Mouse (Mus musculus): ENCODE measurements at regions not wholly inside any gene's neighbourhood (a gene's known extent, or its start where the extent isn't known, plus 50 kb on each side); places are given as distances from the start of the nearest gene placed in this dataset.

DNA sequence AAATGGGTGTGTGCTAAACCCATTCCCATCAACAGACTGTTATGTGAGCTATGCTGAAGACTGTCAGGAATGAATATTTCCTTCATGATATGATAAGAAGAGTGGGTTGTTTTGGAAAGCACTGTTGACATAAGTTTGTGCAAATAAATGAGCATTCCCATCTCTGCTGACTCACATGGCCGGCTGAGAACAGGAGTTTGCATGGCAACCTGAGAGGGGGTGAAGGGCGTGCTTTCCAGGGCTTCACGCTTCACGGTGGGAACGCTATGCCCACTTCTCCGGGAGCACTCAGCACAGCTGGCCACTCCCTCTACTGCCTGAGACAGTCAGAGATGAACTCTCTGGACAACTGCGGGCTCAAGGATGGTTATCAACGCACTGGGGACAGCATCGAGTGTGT, 348.9 kb upstream of the Slc24a5 start:
- ATAC-seq, result no peak

DNA sequence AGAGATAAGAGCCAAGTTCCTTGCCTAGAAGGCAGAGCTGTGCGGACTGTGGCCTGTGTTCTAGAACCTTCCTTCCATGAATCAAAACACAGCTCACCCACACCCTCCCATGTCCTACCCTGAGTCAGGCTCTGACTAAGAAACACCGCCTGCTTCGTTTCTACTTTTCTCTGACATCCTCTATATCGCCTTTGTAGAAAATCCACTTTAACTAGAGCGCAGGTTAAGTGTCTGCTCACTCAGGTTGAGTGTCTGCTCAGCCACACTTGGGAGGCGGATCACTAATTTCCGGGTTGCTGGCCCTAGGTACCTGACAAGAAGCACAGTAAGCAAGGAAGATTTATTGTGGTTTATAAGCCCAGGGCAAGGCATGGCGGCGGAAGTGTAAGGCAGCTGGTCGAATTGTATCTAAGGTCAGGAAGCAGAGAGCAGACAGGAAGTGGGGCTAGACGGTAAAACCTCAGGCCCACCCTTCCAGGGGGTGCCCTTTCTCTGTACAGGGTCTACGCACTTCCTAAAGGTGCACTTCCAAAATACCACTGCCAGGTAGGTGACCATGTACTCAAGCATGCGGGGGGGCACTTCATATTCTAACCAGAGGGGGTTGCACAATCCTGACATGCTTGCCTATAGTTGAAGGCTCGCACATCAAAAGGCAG, 348.0 kb upstream of the Slc24a5 start:
- peak; percentile 82 for ATAC-seq

GRCm38 (mm10) chr2:124720593-124721445, 347.1 kb upstream of the Slc24a5 start:
- ATAC-seq, result no peak

GRCm38 (mm10) chr2:124724171-124724570, 343.8 kb upstream of the Slc24a5 start:
- ATAC-seq, result no peak

- ATAC-seq, result no peak
Observed at GRCm38 (mm10) chr2:124724827-124725480, 343.0 kb upstream of the Slc24a5 start.

- ATAC-seq, result no peak
Observed at GRCm38 (mm10) chr2:124727979-124728378, 339.9 kb upstream of the Slc24a5 start.

GRCm38 (mm10) chr2:124732593-124732992, 335.3 kb upstream of the Slc24a5 start:
- ATAC-seq, result peak; percentile 87

DNA sequence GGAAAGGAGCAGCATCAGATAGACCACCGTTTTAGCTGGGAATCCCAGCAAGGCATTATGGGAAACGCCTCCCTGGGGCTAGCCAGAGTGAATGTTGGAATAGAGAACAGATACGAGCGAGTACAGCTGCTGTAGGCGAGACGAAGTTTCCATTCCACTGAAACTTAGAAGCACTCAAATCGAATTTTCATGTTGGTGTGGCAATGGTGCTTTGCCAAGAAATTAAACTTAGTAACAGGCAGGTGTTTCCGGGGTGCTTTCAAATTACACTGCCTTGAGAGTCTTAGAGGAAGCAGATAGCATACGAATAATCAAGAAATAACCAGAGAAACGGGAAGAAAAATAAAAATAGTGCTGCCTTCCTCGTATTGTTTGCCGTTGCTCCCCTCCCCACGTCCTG, 327.1 kb upstream of the Slc24a5 start:
- ATAC-seq, result no peak

DNA sequence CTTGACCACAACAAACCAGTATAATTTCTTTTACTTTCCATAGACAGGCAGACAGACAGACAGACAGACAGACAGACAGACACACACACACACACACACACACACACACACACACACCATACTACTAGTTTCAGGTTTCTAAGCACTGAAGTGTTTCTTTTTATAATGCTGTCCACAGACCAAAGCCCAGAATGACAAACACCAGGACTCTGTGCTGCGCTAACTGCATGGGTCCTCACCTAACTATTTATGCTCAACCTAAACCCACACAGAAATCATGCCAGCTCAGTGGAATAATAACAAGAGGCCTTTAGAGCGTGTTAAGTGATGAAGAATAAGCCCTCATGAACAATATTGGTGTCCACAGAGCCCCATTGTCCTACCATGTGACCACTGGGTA, 325.0 kb upstream of the Slc24a5 start:
- no peak for ATAC-seq

DNA sequence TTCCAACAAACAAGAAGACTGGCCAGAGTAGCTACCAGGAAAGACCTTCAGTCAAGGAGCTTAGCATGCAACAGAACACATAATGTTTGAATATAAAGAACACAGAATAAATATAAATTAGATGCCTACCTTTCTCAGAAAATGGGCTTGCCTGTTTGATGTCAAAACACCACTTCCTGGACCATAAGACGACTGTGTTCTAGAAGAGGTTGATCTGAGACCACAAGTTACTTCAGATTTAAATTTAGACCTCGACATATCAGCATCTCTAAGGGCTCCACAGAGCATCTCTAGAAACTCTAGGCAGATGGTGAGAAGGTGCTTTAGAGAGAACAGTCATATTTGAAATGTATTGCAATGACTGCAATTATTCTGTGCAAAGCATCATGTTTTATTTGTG, 322.9 kb upstream of the Slc24a5 start:
- peak; percentile 68 for ATAC-seq

- ATAC-seq, result no peak
Observed at GRCm38 (mm10) chr2:124747119-124747518, 320.8 kb upstream of the Slc24a5 start.

GRCm38 (mm10) chr2:124747627-124748026, 320.3 kb upstream of the Slc24a5 start:
- no peak for ATAC-seq

DNA sequence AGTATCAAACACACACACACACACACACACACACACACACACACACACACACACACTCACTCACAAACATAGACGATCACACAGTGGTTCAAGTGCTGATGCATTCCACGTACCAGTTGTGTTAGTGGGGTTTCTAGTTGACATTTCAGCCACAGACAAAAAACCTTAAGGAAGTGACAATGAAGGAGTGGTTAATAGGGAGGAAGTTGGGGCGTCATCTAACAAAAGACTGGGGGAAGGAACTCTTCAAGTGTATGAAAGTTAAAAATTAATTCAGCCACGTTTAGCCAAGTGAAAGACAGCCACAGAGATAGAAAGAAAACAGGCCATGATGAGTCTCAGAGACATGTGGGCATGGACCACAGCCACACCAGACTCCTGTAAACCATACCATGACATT, 316.1 kb upstream of the Slc24a5 start:
- peak; percentile 76 for ATAC-seq

DNA sequence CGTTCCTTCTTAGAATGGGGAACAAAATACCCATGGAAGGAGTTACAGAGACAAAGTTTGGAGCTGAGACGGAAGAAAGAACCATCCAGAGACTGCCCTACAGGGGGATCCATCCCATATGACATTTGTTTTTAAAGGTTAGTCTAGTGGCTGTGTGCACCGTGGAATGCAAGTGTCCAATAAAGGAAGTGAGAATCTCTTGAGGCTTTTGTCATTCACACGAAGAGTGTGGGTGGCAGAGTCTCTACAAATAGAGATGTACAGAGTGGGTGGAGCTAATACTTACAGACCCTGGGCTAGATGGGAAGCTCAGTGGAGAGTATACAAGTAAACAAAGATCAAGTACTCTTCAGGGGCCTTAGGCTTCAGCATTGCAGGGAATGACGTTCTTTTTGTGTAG, 314.2 kb upstream of the Slc24a5 start:
- ATAC-seq, result no peak

- ATAC-seq, result no peak
Observed at GRCm38 (mm10) chr2:124755244-124755643, 312.7 kb upstream of the Slc24a5 start.

- ATAC-seq, result no peak
Observed at GRCm38 (mm10) chr2:124758992-124759391, 308.9 kb upstream of the Slc24a5 start.

- no peak for ATAC-seq
Observed at GRCm38 (mm10) chr2:124763650-124764049, 304.3 kb upstream of the Slc24a5 start.

DNA sequence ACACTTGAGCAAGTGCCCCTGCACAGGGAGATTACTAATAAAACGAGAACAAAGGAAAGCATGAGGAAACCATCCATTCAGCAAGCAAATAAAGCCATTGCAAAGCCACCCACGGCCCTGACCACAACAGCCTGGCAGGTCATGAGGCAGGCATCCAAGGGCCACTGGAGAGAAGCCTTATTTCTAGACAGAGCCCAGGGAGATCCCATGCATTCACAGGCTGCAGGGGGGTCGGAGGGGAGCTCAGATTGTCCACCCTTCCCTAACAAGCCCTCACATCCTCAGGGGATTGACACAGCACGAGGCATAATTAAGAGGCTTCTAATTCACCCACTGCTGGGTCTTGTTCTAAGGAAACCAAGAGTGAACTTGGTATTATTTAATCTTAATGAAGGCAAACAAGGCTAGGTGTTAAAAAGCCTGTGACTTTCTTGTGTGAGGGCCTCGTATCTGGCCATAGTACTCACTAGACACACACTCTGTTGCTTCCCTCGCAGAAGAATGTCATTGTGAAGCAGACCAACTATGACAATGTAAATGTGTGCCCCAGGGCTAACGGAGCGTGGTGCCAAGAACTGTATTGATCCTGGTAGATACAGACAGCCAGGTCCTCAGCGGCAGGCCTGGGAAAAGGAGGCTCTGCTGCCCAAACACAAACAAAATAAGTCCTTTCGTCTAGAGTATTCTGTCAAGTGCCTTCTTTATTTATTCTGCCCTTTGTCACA, 303.6 kb upstream of the Slc24a5 start:
- ATAC-seq, result no peak

GRCm38 (mm10) chr2:124769267-124769967, 298.5 kb upstream of the Slc24a5 start:
- ATAC-seq, result no peak

- no peak for ATAC-seq
Observed at GRCm38 (mm10) chr2:124770028-124770427, 297.9 kb upstream of the Slc24a5 start.

DNA sequence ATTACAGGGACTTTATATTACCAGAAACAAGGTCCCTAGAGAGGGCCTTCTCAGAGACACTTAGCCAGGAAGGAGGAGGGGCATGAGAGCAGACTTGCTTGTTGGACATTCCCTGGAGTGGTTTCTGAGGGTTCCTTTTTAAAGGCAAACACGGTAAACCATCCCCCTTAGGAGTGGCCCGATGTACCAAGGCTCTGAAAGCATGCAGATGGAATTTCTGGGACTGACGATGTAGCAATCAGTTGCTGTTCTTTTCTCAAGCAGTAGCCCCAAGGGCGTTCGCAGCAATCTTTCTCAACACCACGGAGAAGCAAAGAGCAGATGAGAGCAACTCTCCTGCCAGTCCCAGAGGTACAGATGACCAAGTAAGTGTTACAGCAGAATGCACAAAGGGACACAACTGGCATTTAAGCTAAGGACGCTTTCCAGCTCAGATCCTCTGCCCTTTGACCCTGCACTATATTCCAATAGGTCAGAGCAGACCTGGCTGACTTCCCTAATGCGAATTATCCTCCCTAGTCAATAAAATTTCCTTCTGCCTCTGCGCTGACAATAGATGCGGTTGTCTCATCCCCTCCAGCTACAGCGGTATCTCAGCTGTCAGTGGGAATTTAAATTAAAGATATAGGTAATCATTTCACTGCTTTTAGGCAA, 295.7 kb upstream of the Slc24a5 start:
- ATAC-seq, result no peak

- no peak for ATAC-seq
Observed at GRCm38 (mm10) chr2:124775737-124776136, 292.2 kb upstream of the Slc24a5 start.

Data from activated CD4-positive, CD25-positive, alpha-beta regulatory T cell, adult 4 months (primary cell).